Mouse (Mus musculus) midbrain, embryonic 11.5 days (tissue): ENCODE results near the gene Cdc20b. TPM values are rescaled to one million over a fixed set of nuclear protein-coding genes. Genes with fewer than 3 reads are reported as not detected.
A peak's percentile ranks its signal among the peaks of the same experiment; 100 is the strongest.

Experiments used
- ATAC-seq: fragments of 200-750 bp; cut with Nextera tagmentation; 2 replicates; pipeline ENCODE4 v1.8.0; 2017; ENCODE audit warnings: moderate TSS enrichment, moderate library complexity; ENCODE audit not compliant: low FRiP score
- DNase-seq: peaks from one replicate; pipeline ENCODE4 v3.0.0; 2015; ENCODE audit warnings: low spot score; ENCODE audit errors: missing footprints
- H3K27ac ChIP-seq: fragments of 300-500 bp; sonication (generic); 2 replicates; pipeline ENCODE4 v1.5.1; 2014; ENCODE audit warnings: low read depth, low read length
- H3K27me3 ChIP-seq: fragments of 300-500 bp; sonication (generic); 2 replicates; pipeline ENCODE4 v1.6.1; 2014; ENCODE audit warnings: mild to moderate bottlenecking, low read length, moderate library complexity, mixed read lengths; ENCODE audit not compliant: control insufficient read depth, insufficient read depth
- H3K36me3 ChIP-seq: fragments of 300-500 bp; sonication (generic); 2 replicates; pipeline ENCODE4 v1.6.1; 2014; ENCODE audit warnings: mild to moderate bottlenecking, low read length, moderate library complexity, mixed read lengths; ENCODE audit not compliant: control insufficient read depth, insufficient read depth
- H3K4me1 ChIP-seq: fragments of 300-500 bp; sonication (generic); 2 replicates; pipeline ENCODE4 v1.6.1; 2014; ENCODE audit warnings: low read length; ENCODE audit not compliant: control insufficient read depth, insufficient read depth
- H3K4me2 ChIP-seq: fragments of 300-500 bp; sonication (generic); 2 replicates; pipeline ENCODE4 v1.6.1; 2014; ENCODE audit warnings: mild to moderate bottlenecking, moderate library complexity
- H3K4me3 ChIP-seq: fragments of 300-500 bp; sonication (generic); 2 replicates; pipeline ENCODE4 v1.5.1; 2014; ENCODE audit warnings: low read depth, low read length
- H3K9ac ChIP-seq: fragments of 300-500 bp; sonication (generic); 2 replicates; pipeline ENCODE4 v1.6.1; 2014; ENCODE audit warnings: low read length
- H3K9me3 ChIP-seq: fragments of 300-500 bp; sonication (generic); 2 replicates; pipeline ENCODE4 v1.6.1; 2016; ENCODE audit warnings: low read length; ENCODE audit not compliant: control insufficient read depth
- WGBS: fragments of 180-500 bp; shearing (Covaris S2); extraction: QIAGEN DNeasy Blood & Tissue Kit; methylation state at CpG from one replicate; pipeline ENCODE4 v1.1.7; 2014; 5-methylcytosine and 5-hydroxymethylcytosine counted together
- polyA plus RNA-seq: library from polyadenylated mRNA; unstranded; fragments of >200 nt; fragmentation: Nextera tagmentation; extraction: Ambion mirVana; gene quantifications from 2 replicates; pipeline ENCODE4 v1.2.1, GENCODE M21; 2014

Gene Cdc20b
- not detected in 2 replicates for polyA plus RNA-seq

GRCm38 (mm10) chr13:113034950-113035421 lies at the start of gene Cdc20b:
TSS of gene Cdc20b (plus strand) at chr13:113035111.
- WGBS: under 1% methylated on average over 46 of the region's 46 CpGs
- peak; percentile 28; the same call in 1 of the 2 replicates for ATAC-seq
- Histone ChIP-seq H3K27me3 (peaks cover 32% of the 10 kb centered on the region), H3K27ac (no peak within 1 kb of the TSS), H3K4me3 (peak within 1 kb of the TSS; percentile 49), H3K4me1 (peaks cover 6% of the 10 kb centered on the region; the same call in 1 of the 2 replicates), H3K36me3 (no peaks in the 10 kb centered on the region), H3K9ac (peak within 1 kb of the TSS; percentile 10; the same call in 1 of the 2 replicates), H3K9me3 (no peaks in the 10 kb centered on the region), H3K4me2 (peak within 1 kb of the TSS; percentile 78)
- peak; percentile 97 for DNase-seq

GRCm38 (mm10) chr13:112985605-112986450 lies 49.1 kb upstream of the Cdc20b start:
- Histone ChIP-seq H3K27ac (no peak overlapping the region), H3K9ac (no peak overlapping the region), H3K4me1 (peaks cover 26% of the 10 kb centered on the region), H3K36me3 (no peaks in the 10 kb centered on the region), H3K27me3 (peaks cover 45% of the 10 kb centered on the region), H3K9me3 (no peaks in the 10 kb centered on the region), H3K4me2 (peak overlapping the region; percentile 94), H3K4me3 (no peak overlapping the region; the same call in 1 of the 2 replicates)
- DNase-seq (peak; percentile 93), ATAC-seq (peak; percentile 75)
- WGBS: 1% methylated on average over 18 of the region's 18 CpGs

- H3K9me3 ChIP-seq: no peaks in the 10 kb centered on the region
- ATAC-seq: no peak
- no peak overlapping the region; the same call in 1 of the 2 replicates for H3K4me3 ChIP-seq
- under 1% methylated on average over 17 of the region's 17 CpGs for WGBS
- peak; percentile 92 for DNase-seq
- no peak overlapping the region for H3K27ac ChIP-seq
- peaks cover 52% of the 10 kb centered on the region for H3K27me3 ChIP-seq
- H3K4me1 ChIP-seq: peaks cover 26% of the 10 kb centered on the region
- no peak overlapping the region for H3K9ac ChIP-seq
- H3K4me2 ChIP-seq: peak overlapping the region; percentile 94
- H3K36me3 ChIP-seq: no peaks in the 10 kb centered on the region
Measured at GRCm38 (mm10) chr13:112986451-112986950, 48.4 kb upstream of the Cdc20b start.

GRCm38 (mm10) chr13:112987532-112987943 lies 47.4 kb upstream of the Cdc20b start, which contains the start of gene Ccno:
TSS of gene Ccno (plus strand) at chr13:112987802.
- under 1% methylated on average over 47 of the region's 47 CpGs for WGBS

GRCm38 (mm10) chr13:112987991-112988390 lies 46.9 kb upstream of the Cdc20b start:
- WGBS: under 1% methylated on average over 39 of the region's 39 CpGs
- Histone ChIP-seq H3K4me2 (peak overlapping the region; percentile 94), H3K36me3 (no peaks in the 10 kb centered on the region), H3K4me1 (peaks cover 26% of the 10 kb centered on the region), H3K27me3 (peaks cover 62% of the 10 kb centered on the region), H3K9ac (peak overlapping the region; percentile 24), H3K9me3 (no peaks in the 10 kb centered on the region), H3K4me3 (peak overlapping the region; percentile 44), H3K27ac (no peak overlapping the region)
- DNase-seq (no peak), ATAC-seq (peak; percentile 43)

More at GRCm38 (mm10) chr13:112987532-112987943, 47.4 kb upstream of the Cdc20b start, which contains the start of gene Ccno:
- DNase-seq (peak; percentile 99), ATAC-seq (peak; percentile 92)
- Histone ChIP-seq H3K9me3 (no peaks in the 10 kb centered on the region), H3K27me3 (peaks cover 58% of the 10 kb centered on the region), H3K4me1 (peaks cover 26% of the 10 kb centered on the region), H3K4me2 (peak within 1 kb of the TSS; percentile 94), H3K27ac (no peak within 1 kb of the TSS), H3K9ac (peak within 1 kb of the TSS; percentile 24), H3K36me3 (no peaks in the 10 kb centered on the region), H3K4me3 (peak within 1 kb of the TSS; percentile 44)

GRCm38 (mm10) chr13:112988866-112989265 lies 46.0 kb upstream of the Cdc20b start:
- DNase-seq: peak; percentile 91
- H3K4me1 ChIP-seq: peaks cover 27% of the 10 kb centered on the region
- H3K4me3 ChIP-seq: peak overlapping the region; percentile 19

GRCm38 (mm10) chr13:112989541-112989940 lies 45.4 kb upstream of the Cdc20b start:
- no peak overlapping the region for H3K4me2 ChIP-seq

More at GRCm38 (mm10) chr13:112988866-112989265, 46.0 kb upstream of the Cdc20b start:
- H3K36me3 ChIP-seq: no peaks in the 10 kb centered on the region
- no peak overlapping the region for H3K9ac ChIP-seq
- no peak for ATAC-seq
- H3K27me3 ChIP-seq: peaks cover 71% of the 10 kb centered on the region
- no peak overlapping the region for H3K27ac ChIP-seq
- WGBS: under 1% methylated on average over 19 of the region's 19 CpGs
- peak overlapping the region; percentile 94 for H3K4me2 ChIP-seq
- H3K9me3 ChIP-seq: no peaks in the 10 kb centered on the region

GRCm38 (mm10) chr13:112990346-112990745 lies 44.6 kb upstream of the Cdc20b start:
- peaks cover 80% of the 10 kb centered on the region for H3K27me3 ChIP-seq
- H3K9me3 ChIP-seq: no peaks in the 10 kb centered on the region
- no peak overlapping the region for H3K4me2 ChIP-seq
- ATAC-seq (no peak), DNase-seq (peak; percentile 94)
- no peak overlapping the region for H3K4me3 ChIP-seq
- WGBS: 14% methylated on average over 4 of the region's 4 CpGs
- no peaks in the 10 kb centered on the region for H3K36me3 ChIP-seq
- H3K4me1 ChIP-seq: peaks cover 30% of the 10 kb centered on the region
- no peak overlapping the region for H3K9ac ChIP-seq
- H3K27ac ChIP-seq: no peak overlapping the region

More at GRCm38 (mm10) chr13:112989541-112989940, 45.4 kb upstream of the Cdc20b start:
- peak; percentile 93 for DNase-seq
- Histone ChIP-seq H3K4me1 (peaks cover 30% of the 10 kb centered on the region), H3K27ac (no peak overlapping the region), H3K9ac (no peak overlapping the region), H3K36me3 (no peaks in the 10 kb centered on the region), H3K27me3 (peaks cover 73% of the 10 kb centered on the region), H3K4me3 (peak overlapping the region; percentile 5; the same call in 1 of the 2 replicates), H3K9me3 (no peaks in the 10 kb centered on the region)
- WGBS: under 1% methylated on average over 23 of the region's 23 CpGs
- ATAC-seq: no peak
